Mouse (Mus musculus) fat pad, adult 2 months (tissue): Measurements from ENCODE around the gene Ric3.
A peak's percentile ranks its signal among the peaks of the same experiment; 100 is the strongest.

ENCODE experiments used
- DNase-seq: peaks from one replicate; pipeline ENCODE4 v3.0.0-alpha.2; 2011; ENCODE audit warnings: low read depth, low spot score; ENCODE audit errors: extremely low read depth

The Ric3 gene

GRCm38 (mm10) chr7:109050831-109051230 lies 32.3 kb downstream of the Ric3 start:
- DNase-seq, result no peak

GRCm38 (mm10) chr7:109045876-109046275 lies 37.3 kb downstream of the Ric3 start:
- DNase-seq, result peak; percentile 97

- no peak for DNase-seq
Observed at GRCm38 (mm10) chr7:109039445-109039844, 43.7 kb downstream of the Ric3 start.

- no peak for DNase-seq
Observed at GRCm38 (mm10) chr7:109038987-109039386, 44.1 kb downstream of the Ric3 start.

GRCm38 (mm10) chr7:109038121-109038735 lies 44.9 kb downstream of the Ric3 start:
- DNase-seq, result no peak

- DNase-seq, result no peak
Observed at GRCm38 (mm10) chr7:109032054-109032453, 51.1 kb downstream of the Ric3 start.

GRCm38 (mm10) chr7:109031331-109031730 lies 51.8 kb downstream of the Ric3 start:
- DNase-seq, result no peak

GRCm38 (mm10) chr7:109029961-109030465 lies 53.1 kb downstream of the Ric3 start:
- no peak for DNase-seq

GRCm38 (mm10) chr7:109028204-109028603 lies 54.9 kb downstream of the Ric3 start:
- DNase-seq, result no peak

GRCm38 (mm10) chr7:109027721-109028120 lies 55.4 kb downstream of the Ric3 start:
- DNase-seq, result no peak

GRCm38 (mm10) chr7:109026976-109027375 lies 56.2 kb downstream of the Ric3 start:
- DNase-seq, result no peak

GRCm38 (mm10) chr7:109025743-109026142 lies 57.4 kb downstream of the Ric3 start:
- no peak for DNase-seq

- no peak for DNase-seq
Observed at GRCm38 (mm10) chr7:109021428-109021827, 61.7 kb downstream of the Ric3 start.

GRCm38 (mm10) chr7:109019243-109019642 lies 63.9 kb downstream of the Ric3 start:
- DNase-seq, result no peak

- DNase-seq, result no peak
Observed at GRCm38 (mm10) chr7:109016378-109016923, 66.7 kb downstream of the Ric3 start.

GRCm38 (mm10) chr7:109014851-109015250 lies 68.3 kb downstream of the Ric3 start:
- DNase-seq, result no peak

- DNase-seq, result no peak
Observed at GRCm38 (mm10) chr7:109012998-109013625, 70.0 kb downstream of the Ric3 start.

- DNase-seq, result no peak
Observed at GRCm38 (mm10) chr7:109012575-109012974, 70.6 kb downstream of the Ric3 start.

- DNase-seq, result no peak
Observed at GRCm38 (mm10) chr7:109011596-109012180, 71.4 kb downstream of the Ric3 start.

GRCm38 (mm10) chr7:109010720-109011595 lies 72.2 kb downstream of the Ric3 start:
- DNase-seq, result no peak

GRCm38 (mm10) chr7:109009260-109009659 lies 73.9 kb downstream of the Ric3 start:
- no peak for DNase-seq
